Mouse (Mus musculus) brain, embryonic 14.5 days (tissue): ENCODE measurements around the gene 2010111I01Rik.

ENCODE experiments used
- CTCF ChIP-seq: fragments of 200-500 bp; IDR thresholded peaks from 2 replicates; pipeline ENCODE4 v1.5.1; 2012; ENCODE audit warnings: inconsistent platforms, mild to moderate bottlenecking, moderate library complexity, borderline replicate concordance; ENCODE audit not compliant: insufficient read depth, insufficient read length; ENCODE audit errors: extremely low read depth
- POLR2A ChIP-seq: fragments of 200-500 bp; IDR thresholded peaks from 2 replicates; pipeline ENCODE4 v1.6.1; 2012; ENCODE audit warnings: mild to moderate bottlenecking, inconsistent platforms, borderline replicate concordance; ENCODE audit not compliant: poor library complexity, insufficient read depth, insufficient read length, severe bottlenecking; ENCODE audit errors: extremely low read depth

DNA sequence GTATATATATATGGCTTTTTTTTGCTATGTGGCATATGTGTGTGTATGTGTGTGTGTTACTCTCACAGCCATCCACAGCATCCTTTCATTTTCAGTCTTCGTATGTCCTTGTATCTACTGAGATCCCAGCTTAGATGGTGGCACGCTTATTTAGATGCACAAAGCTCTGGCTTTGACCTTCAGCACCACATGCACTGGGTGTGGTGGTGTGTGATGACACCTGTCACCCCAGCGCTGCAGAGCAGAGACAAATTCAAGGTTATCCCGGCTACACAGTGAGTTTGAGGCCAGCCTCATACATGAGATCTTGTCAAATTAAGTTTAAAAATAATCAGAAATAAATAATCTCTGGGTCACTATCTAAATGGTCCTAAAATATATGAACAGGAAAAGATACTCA is 391.4 kb downstream of the 2010111I01Rik start:
- TF ChIP-seq POLR2A = no peak
- no peak for TF ChIP-seq CTCF
